Mouse (Mus musculus) embryonic facial prominence, embryonic 13.5 days (tissue): ENCODE measurements around the gene Gm9049. TPM values are rescaled to one million over a fixed set of nuclear protein-coding genes. Genes with fewer than 3 reads are reported as not detected.
A peak's percentile ranks its signal among the peaks of the same experiment; 100 is the strongest.
"Not testable (repeated sequence)": the region's sequence is repeated elsewhere in the genome, so short reads cannot be mapped to it uniquely, and the experiment has no call there.

Experiments
- ATAC-seq: fragments of 200-750 bp; cut with Nextera tagmentation; 2 replicates; pipeline ENCODE4 v1.8.0; 2017; ENCODE audit warnings: low read depth; ENCODE audit not compliant: insufficient number of reproducible peaks, insufficient read depth, low FRiP score, low TSS enrichment
- H3K27ac ChIP-seq: fragments of 300-500 bp; sonication (generic); 2 replicates; pipeline ENCODE4 v1.5.1; 2015; ENCODE audit warnings: moderate library complexity, mild to moderate bottlenecking, inconsistent platforms
- H3K27me3 ChIP-seq: fragments of 300-500 bp; sonication (generic); 2 replicates; pipeline ENCODE4 v1.6.1; 2015; ENCODE audit warnings: mild to moderate bottlenecking, inconsistent platforms
- H3K36me3 ChIP-seq: fragments of 300-500 bp; sonication (generic); 2 replicates; pipeline ENCODE4 v1.6.1; 2015; ENCODE audit warnings: mild to moderate bottlenecking, inconsistent platforms
- H3K4me1 ChIP-seq: fragments of 300-500 bp; sonication (generic); 2 replicates; pipeline ENCODE4 v1.6.1; 2015; ENCODE audit warnings: inconsistent platforms
- H3K4me2 ChIP-seq: fragments of 300-500 bp; sonication (generic); 2 replicates; pipeline ENCODE4 v1.6.1; 2015; ENCODE audit warnings: moderate library complexity, mild to moderate bottlenecking, inconsistent platforms
- H3K4me3 ChIP-seq: fragments of 300-500 bp; sonication (generic); 2 replicates; pipeline ENCODE4 v1.5.1; 2015; ENCODE audit warnings: mild to moderate bottlenecking, inconsistent platforms
- H3K9ac ChIP-seq: fragments of 300-500 bp; sonication (generic); 2 replicates; pipeline ENCODE4 v1.6.1; 2015; ENCODE audit warnings: mild to moderate bottlenecking, inconsistent platforms
- H3K9me3 ChIP-seq: fragments of 300-500 bp; sonication (generic); 2 replicates; pipeline ENCODE4 v1.6.1; 2016; ENCODE audit warnings: inconsistent platforms
- WGBS: fragments of 180-500 bp; shearing (Covaris S2); methylation state at CpG from one replicate; pipeline ENCODE4 v1.1.7; 2015; ENCODE audit warnings: mixed read lengths; 5-methylcytosine and 5-hydroxymethylcytosine counted together
- polyA plus RNA-seq: library from polyadenylated mRNA; unstranded; fragments of >200 nt; fragmentation: Nextera tagmentation; extraction: Ambion mirVana; gene quantifications from 2 replicates; pipeline ENCODE4 v1.2.1, GENCODE M21; 2015

The Gm9049 gene
- polyA plus RNA-seq = 0.21 TPM in 1 of 2 replicates, not detected in the other

GRCm38 (mm10) chr10:118354005-118354404 lies at the start of gene Gm9049:
Gene Gm9049, minus strand, starts transcription at chr10:118354105.
- H3K27me3 ChIP-seq, H3K9me3 ChIP-seq, ATAC-seq, H3K27ac ChIP-seq, H3K9ac ChIP-seq, H3K36me3 ChIP-seq, H3K4me2 ChIP-seq, H3K4me1 ChIP-seq, H3K4me3 ChIP-seq: not testable (repeated sequence)
- WGBS = 67% methylated on average over 1 of the region's 11 CpGs

GRCm38 (mm10) chr10:118399917-118400316 lies 46.0 kb upstream of the Gm9049 start:
- no peaks in the 10 kb centered on the region for H3K36me3 ChIP-seq
- no peak overlapping the region for H3K4me2 ChIP-seq
- H3K4me1 ChIP-seq = no peaks in the 10 kb centered on the region
- H3K9me3 ChIP-seq = no peaks in the 10 kb centered on the region
- H3K4me3 ChIP-seq = no peak overlapping the region
- H3K9ac ChIP-seq = no peak overlapping the region
- no peaks in the 10 kb centered on the region for H3K27me3 ChIP-seq
- ATAC-seq = no peak
- no peak overlapping the region for H3K27ac ChIP-seq
- 69% methylated on average over 16 of the region's 16 CpGs for WGBS

GRCm38 (mm10) chr10:118370443-118370842 lies 16.5 kb upstream of the Gm9049 start:
- peak overlapping the region; percentile 19 for H3K4me3 ChIP-seq
- no peak overlapping the region for H3K9ac ChIP-seq
- H3K4me2 ChIP-seq = peak overlapping the region; percentile 46
- no peaks in the 10 kb centered on the region for H3K4me1 ChIP-seq
- H3K36me3 ChIP-seq = no peaks in the 10 kb centered on the region
- H3K27me3 ChIP-seq = no peaks in the 10 kb centered on the region
- no peaks in the 10 kb centered on the region for H3K9me3 ChIP-seq
- WGBS = 3% methylated on average over 10 of the region's 10 CpGs
- peak; percentile 67; the same call in 1 of the 2 replicates for ATAC-seq
- no peak overlapping the region for H3K27ac ChIP-seq

GRCm38 (mm10) chr10:118369518-118369917 lies 15.6 kb upstream of the Gm9049 start:
- Histone ChIP-seq H3K27me3 (no peaks in the 10 kb centered on the region), H3K9me3 (no peaks in the 10 kb centered on the region), H3K4me2 (no peak overlapping the region), H3K4me3 (no peak overlapping the region), H3K4me1 (no peaks in the 10 kb centered on the region), H3K36me3 (no peaks in the 10 kb centered on the region), H3K27ac (no peak overlapping the region), H3K9ac (no peak overlapping the region)
- no peak for ATAC-seq
- 86% methylated on average over 9 of the region's 9 CpGs for WGBS

GRCm38 (mm10) chr10:118348579-118348978 lies 5.3 kb downstream of the Gm9049 start, which contains the start of gene Gm9048:
Gene Gm9048, minus strand, starts transcription at chr10:118348679.
- not testable (repeated sequence) for H3K27ac ChIP-seq, H3K4me1 ChIP-seq, H3K27me3 ChIP-seq, H3K9ac ChIP-seq, H3K4me3 ChIP-seq, H3K9me3 ChIP-seq, H3K36me3 ChIP-seq, ATAC-seq, H3K4me2 ChIP-seq
- 80% methylated on average over 1 of the region's 14 CpGs for WGBS

- not testable (repeated sequence) for H3K9ac ChIP-seq, H3K27me3 ChIP-seq, H3K27ac ChIP-seq, H3K4me2 ChIP-seq, H3K9me3 ChIP-seq, H3K4me3 ChIP-seq, H3K36me3 ChIP-seq, H3K4me1 ChIP-seq, ATAC-seq
- WGBS = no CpG with 5 or more reads among the region's 14 CpGs
Observed at GRCm38 (mm10) chr10:118343155-118343554, 10.8 kb downstream of the Gm9049 start, which contains the start of gene Gm9046. Gene Gm9046, minus strand, starts transcription at chr10:118343255.

- WGBS = no CpG with 5 or more reads among the region's 14 CpGs
- not testable (repeated sequence) for H3K27me3 ChIP-seq, H3K36me3 ChIP-seq, H3K9ac ChIP-seq, H3K4me3 ChIP-seq, H3K4me2 ChIP-seq, ATAC-seq, H3K27ac ChIP-seq, H3K9me3 ChIP-seq, H3K4me1 ChIP-seq
Observed at GRCm38 (mm10) chr10:118337731-118338130, 16.2 kb downstream of the Gm9049 start, which contains the start of gene Gm9045. Gene Gm9045, minus strand, starts transcription at chr10:118337831.

- H3K9me3 ChIP-seq, H3K4me1 ChIP-seq, H3K27ac ChIP-seq, H3K27me3 ChIP-seq, H3K4me3 ChIP-seq, H3K36me3 ChIP-seq, H3K9ac ChIP-seq, H3K4me2 ChIP-seq, ATAC-seq: not testable (repeated sequence)
- WGBS = no CpG with 5 or more reads among the region's 14 CpGs
Observed at GRCm38 (mm10) chr10:118332308-118332707, 21.6 kb downstream of the Gm9049 start, which contains the start of gene Gm9044. Gene Gm9044, minus strand, starts transcription at chr10:118332408.

- H3K9ac ChIP-seq, H3K4me3 ChIP-seq, H3K36me3 ChIP-seq, H3K27me3 ChIP-seq, H3K4me1 ChIP-seq, H3K4me2 ChIP-seq, H3K9me3 ChIP-seq, H3K27ac ChIP-seq, ATAC-seq: not testable (repeated sequence)
- no CpG with 5 or more reads among the region's 11 CpGs for WGBS
Observed at GRCm38 (mm10) chr10:118326869-118327268, 27.0 kb downstream of the Gm9049 start, which contains the start of gene Gm9040. Gene Gm9040, minus strand, starts transcription at chr10:118326969.

- H3K4me3 ChIP-seq = no peak overlapping the region
- H3K36me3 ChIP-seq = no peaks in the 10 kb centered on the region
- H3K4me2 ChIP-seq = no peak overlapping the region
- H3K9me3 ChIP-seq = no peaks in the 10 kb centered on the region
- no peak overlapping the region for H3K27ac ChIP-seq
- H3K27me3 ChIP-seq = no peaks in the 10 kb centered on the region
- H3K9ac ChIP-seq = no peak overlapping the region
- H3K4me1 ChIP-seq = no peaks in the 10 kb centered on the region
- WGBS = 83% methylated on average over 8 of the region's 8 CpGs
- no peak for ATAC-seq
Observed at GRCm38 (mm10) chr10:118319024-118319423, 34.9 kb downstream of the Gm9049 start.

- H3K27me3 ChIP-seq, H3K9ac ChIP-seq, H3K9me3 ChIP-seq, H3K27ac ChIP-seq, H3K4me3 ChIP-seq, H3K4me1 ChIP-seq, ATAC-seq, H3K4me2 ChIP-seq, H3K36me3 ChIP-seq: not testable (repeated sequence)
- WGBS = 41% methylated on average over 2 of the region's 2 CpGs
Observed at GRCm38 (mm10) chr10:118302133-118302532, 51.8 kb downstream of the Gm9049 start.
